Mouse (Mus musculus): ENCODE measurements around the gene Aph1b.
"Not testable (repeated sequence)": the region's sequence is repeated elsewhere in the genome, so short reads cannot be mapped to it uniquely, and the experiment has no call there.

- not testable (repeated sequence) for TF ChIP-seq CTCF (IDR thresholded peaks at IDR 0.05; ENCODE audit: borderline replicate concordance, control insufficient read depth, extremely low read depth, insufficient read depth, low read length, poor library complexity); POLR2A (IDR thresholded peaks at IDR 0.05; ENCODE audit: control insufficient read depth, extremely low read depth, insufficient read depth, low read length, poor library complexity)
These were observed 10.7 kb upstream of the Aph1b start for GRCm38 (mm10) chr9:66805951-66806350.

Data from thymus, adult 2 months (tissue).